Mouse (Mus musculus): ENCODE data around the gene Gsx1.

Gsx1 gene

DNA sequence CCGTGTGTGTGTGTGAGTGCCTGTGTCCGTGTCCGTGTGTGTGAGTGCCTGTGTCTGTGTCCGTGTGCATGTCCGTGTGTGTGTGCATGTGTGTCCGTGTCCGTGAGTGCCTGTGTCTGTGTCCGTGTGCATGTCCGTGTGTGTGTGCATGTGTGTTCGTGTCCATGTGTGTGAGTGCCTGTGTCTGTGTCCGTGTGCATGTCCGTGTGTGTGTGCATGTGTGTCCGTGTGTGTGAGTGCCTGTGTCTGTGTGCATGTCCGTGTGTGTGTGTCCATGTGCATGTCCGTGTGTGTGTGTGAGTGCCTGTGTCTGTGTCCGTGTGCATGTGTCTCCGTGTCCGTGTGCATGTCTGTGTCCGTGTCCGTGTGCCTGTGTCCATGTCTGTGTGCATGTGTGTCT lies 19.4 kb downstream of the Gsx1 start:
- no peak for DNase-seq (ENCODE audit: low spot score)

DNA sequence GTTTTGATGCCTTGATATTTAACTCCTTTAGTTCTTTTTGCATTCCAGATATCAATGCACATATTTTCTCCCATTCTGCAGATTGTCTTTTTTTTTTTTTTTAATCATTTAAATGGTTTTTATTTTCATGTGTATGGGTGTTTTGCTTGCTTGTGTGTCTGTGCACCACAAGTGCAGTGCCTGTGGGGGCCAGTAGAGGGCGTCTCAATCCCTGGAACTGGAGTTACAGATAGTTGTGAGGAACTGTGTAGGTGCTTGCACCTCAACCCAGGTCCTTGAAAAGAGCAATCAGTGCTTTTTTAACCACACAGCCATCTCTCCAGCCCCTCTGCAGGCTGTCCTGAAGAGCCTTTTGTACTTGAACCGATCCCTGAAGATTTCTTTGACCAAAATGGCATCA lies 20.0 kb downstream of the Gsx1 start:
- no peak for DNase-seq (ENCODE audit: low spot score)

DNA sequence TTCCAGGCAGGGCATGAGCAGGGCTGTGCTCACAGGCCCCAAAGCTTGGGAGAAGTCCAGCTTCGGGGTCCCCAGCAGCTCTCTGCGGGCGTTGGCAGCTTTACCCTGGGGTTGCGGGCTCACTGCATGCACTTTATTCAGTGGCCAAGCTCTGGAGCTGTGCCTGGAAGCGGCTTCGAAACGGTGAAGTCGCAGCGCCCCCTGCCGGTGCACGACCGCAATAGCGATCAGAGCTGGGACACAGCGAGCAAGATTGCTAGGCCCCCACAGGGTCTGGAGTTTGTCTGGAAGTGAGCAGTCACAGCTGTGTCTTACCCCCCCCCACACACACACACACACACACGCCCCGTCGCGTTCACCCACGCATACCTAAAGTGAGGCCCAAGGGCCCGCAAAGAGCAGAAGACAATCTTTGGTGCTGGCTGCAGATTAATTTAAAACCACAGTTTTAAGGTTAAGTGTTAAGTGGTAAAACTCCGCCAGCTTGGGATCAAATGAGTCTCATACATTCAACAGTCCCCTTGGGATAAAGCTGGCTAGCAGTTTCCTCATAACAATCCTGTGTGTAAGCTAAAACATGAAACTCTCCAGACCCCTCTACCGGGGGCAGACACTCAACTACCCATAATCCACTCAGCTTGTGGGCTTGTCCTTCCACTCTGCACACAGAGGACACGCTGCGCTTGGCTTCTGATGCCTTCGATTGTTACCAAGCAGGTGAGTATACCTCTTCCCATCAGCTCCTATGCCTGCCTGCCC lies 39.0 kb downstream of the Gsx1 start:
- DNase-seq (ENCODE audit: low spot score), result peak; percentile 37

DNA sequence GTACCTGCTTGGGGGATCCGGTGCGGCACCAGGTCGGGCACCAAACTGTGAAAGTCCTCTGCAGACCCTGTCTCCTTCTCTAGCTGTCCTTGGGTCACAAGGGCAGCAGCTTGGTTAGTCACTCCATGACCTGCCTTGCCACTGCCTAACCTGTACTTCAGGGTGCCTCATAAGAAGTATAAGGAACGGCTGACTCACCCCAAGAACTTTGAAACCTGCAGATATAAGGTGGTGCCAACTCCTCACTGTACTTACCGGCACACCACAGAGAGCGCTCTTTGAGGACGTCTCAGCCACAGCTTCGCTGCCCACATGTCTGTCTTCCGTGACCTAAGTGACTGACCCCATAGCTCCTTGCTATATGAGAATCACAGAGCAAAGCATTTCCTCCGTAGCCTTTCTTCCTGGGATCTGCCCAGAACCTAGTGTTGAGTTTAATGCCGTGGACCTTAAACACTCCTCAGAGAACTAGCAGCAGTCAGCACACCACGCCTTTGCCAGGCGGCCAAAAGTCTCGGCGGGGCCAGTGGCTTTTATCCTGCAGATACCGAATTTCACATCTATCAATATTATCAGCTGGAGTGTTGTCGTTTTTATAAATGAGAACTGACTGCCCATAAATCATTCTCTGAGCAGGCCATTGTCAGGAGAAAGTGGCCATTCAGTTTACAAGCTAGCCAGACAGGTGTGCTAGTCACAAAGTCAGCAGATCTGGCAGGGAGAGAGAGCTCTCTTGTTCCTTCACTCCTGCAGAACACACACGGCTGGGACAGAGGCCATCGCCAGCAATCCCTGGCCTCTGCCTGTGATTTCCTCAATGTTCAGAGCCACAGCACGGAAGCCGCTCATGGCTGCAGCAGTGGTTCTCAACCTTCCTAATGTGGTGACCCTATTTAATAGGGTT lies 47.2 kb downstream of the Gsx1 start:
- no peak for DNase-seq (ENCODE audit: low spot score)

Data from spleen, adult 12 weeks (tissue).